Mouse (Mus musculus): ENCODE data around the gene Grik1.

- TF ChIP-seq POLR2A (IDR thresholded peaks at IDR 0.05; ENCODE audit: borderline replicate concordance, extremely low read depth, insufficient read depth, insufficient read length, poor library complexity, severe bottlenecking) (no peak), CTCF (IDR thresholded peaks at IDR 0.05; ENCODE audit: borderline replicate concordance, extremely low read depth, insufficient read depth, insufficient read length) (no peak)
Measured at GRCm38 (mm10) chr16:87988805-87989204, 301.3 kb downstream of the Grik1 start.

Data from brain, embryonic 14.5 days (tissue).